ENCODE assay signal across 8 mouse cellular contexts in genomic region chr5:64202306-64202705, GRCm38 (mm10). TPM values are rescaled to one million over a fixed set of nuclear protein-coding genes. Genes with fewer than 3 reads are reported as not detected.
DNase-seq lines count a peak whose midpoint lies in the region; TF ChIP-seq lines count a peak whose summit lies in the region.

No protein-coding gene starts in this region.

- DNase-seq in gastrocnemius, adult 2 months: no peak
- no peak for DNase-seq in gastrocnemius, adult 8-10 months (ENCODE audit: low spot score in 2 of 2)
- DNase-seq in 3T3-L1 (ENCODE audit: low read depth, low spot score) (peak; percentile 87), ZHBTc4 (ENCODE audit: low read depth, low spot score) (peak; percentile 79)
- peak; percentile 82 for DNase-seq in embryo, embryonic 10.5 days (ENCODE audit: low spot score)
- DNase-seq in induced T-regulatory cell, adult 2 months (ENCODE audit: low read depth): peak; percentile 74
- peak; percentile 38 for DNase-seq in lung, postnatal 36 days
- peak; percentile 50 for DNase-seq in thymus, postnatal 25 days

- TF ChIP-seq CTCF in gastrocnemius, adult 2 months (IDR thresholded peaks at IDR 0.05): peak; percentile 96; the same call in 1 of the 2 replicates

- intact Hi-C loops in gastrocnemius, adult 2 months (cut with DNase I): loop anchor here (2.0 kb wide), 1 partner anchor 62 kb away; no protein-coding TSS in a partner anchor

- H3K27ac ChIP-seq in gastrocnemius, adult 2 months: peak overlapping the region; percentile 46

- H3K4me3 ChIP-seq in gastrocnemius, adult 2 months: no peak overlapping the region

RNA-seq across cellular contexts. Expression of gene Tbc1d1, which starts 46.2 kb away (rescaled TPM):
- 10 to 100 TPM; 46.4 to 46.9 TPM for total RNA-seq in gastrocnemius, adult 2 months (2021)
- total RNA-seq in gastrocnemius, adult 8-10 months (2022): 100 to 1,000 TPM in 1 of 4 experiments, 10 to 100 TPM in 3; 52.4 to 135 (median 62.0) TPM

Comparison
In these comparisons a context has a peak if more than half of its experiments do, and no peak if none do; other contexts are left out.
1. DNase-seq: peak in 3T3-L1 (single experiment), ZHBTc4 (single experiment), embryo, embryonic 10.5 days (single experiment), induced T-regulatory cell, adult 2 months (single experiment), lung, postnatal 36 days (single experiment) and thymus, postnatal 25 days (single experiment); none in gastrocnemius, adult 2 months (single experiment) and gastrocnemius, adult 8-10 months (0 of 2).